Mouse (Mus musculus): Measurements from ENCODE around the gene Farp1.
"Not testable (repeated sequence)": the region's sequence is repeated elsewhere in the genome, so short reads cannot be mapped to it uniquely, and the experiment has no call there.

Gene Farp1

DNA sequence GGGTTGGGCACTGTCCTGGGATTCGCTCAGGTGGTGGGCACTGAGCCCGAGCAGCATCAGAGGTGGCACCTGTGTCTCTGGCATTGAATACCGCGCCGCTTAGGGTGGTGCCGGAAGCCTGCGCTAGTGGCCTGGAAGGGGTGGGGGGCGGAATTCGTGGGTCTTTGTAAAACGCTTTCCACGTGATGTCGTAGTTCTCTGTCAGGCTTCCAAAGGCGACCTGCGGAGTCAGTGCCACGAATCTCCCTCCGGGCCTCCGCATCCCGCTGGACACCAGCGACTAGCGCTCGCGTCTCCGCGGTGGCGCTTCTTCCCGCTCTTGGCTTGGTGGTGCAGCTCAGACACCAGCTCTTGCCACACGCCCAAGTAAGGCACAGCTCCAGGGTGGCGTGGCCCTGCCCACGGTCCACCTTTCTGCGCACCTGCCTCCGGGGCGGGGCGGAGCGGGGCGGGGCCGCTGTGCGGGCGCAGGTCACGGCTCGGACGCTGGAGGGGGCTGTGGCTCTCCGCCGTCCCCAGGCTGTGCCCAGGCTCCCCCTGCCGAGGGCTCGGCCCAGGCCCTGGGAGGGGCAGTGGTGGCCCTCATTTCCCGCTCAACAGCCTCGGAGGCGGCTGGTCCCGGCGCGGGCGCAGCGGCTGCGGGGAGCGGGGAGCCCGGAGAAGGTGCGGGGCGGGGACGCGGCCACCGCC lies at the start of gene Farp1:
TSS of gene Farp1 (plus strand) at position 228 of the 690 bp plus-strand sequence.
- DNase-seq (ENCODE audit: low spot score) = peak; percentile 58

DNA sequence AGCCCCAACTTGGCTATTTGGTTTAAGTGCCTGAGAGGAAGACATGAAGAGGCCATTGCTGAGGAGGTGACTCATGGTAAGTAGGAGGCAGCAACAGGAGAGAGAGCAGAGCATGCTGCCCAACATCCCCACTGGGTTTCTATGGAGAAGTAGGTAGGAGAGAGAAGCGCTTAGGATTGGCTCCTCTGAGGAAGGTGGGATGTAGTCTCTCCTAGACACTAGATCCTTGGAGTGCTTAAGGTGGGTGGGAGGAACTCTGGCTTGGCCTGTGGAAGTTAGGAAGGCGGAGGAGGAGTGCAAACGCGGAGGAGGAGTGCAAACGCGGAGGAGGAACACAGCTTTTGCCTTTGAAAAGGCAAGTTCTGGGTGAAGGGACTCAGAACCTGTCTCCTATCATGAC lies 45.9 kb upstream of the Farp1 start:
- DNase-seq (ENCODE audit: low spot score) = peak; percentile 48

DNA sequence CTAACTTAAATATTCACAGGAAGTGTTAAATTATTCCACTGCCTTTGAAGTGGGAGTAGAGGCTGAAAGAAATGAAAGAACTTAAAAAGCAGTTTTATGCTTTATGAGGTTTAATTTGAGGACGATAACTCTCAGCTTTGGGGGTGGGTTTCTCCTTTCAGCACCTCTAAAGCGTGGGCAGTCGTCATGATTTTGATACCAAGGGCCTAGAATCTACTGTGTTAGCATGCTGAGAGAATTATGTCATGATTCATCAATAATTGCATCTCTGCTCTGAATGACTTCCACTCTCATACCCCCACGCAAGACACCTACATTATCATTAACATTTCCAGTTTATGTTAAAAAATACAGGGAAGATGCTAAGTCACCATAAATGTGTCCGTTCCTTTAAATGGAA lies 37.3 kb upstream of the Farp1 start:
- no peak for DNase-seq (ENCODE audit: low spot score)

- no peak for DNase-seq (ENCODE audit: low spot score)
Observed at GRCm38 (mm10) chr14:121000561-121001340, 34.2 kb upstream of the Farp1 start.

GRCm38 (mm10) chr14:121005621-121006020 lies 29.4 kb upstream of the Farp1 start:
- no peak for DNase-seq (ENCODE audit: low spot score)

DNA sequence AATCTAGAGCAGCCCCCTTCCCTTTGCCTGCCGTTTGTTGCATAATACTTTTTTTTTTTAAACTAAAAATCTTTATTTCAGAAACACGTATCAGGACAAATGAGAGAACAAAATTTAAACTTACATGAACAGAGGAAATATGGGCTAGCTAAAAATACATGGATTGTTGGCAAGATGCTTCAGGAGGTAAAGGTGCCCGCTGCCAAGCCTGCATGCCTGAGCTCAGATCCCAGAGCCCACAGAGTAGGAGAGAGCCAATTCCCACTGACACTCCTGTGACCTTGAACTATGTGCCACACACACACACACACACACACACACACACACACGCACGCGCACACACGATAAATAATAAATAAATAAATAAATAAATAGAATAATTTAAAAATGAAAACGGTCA lies 29.0 kb upstream of the Farp1 start:
- no peak for DNase-seq (ENCODE audit: low spot score)

- no peak for DNase-seq (ENCODE audit: low spot score)
Observed at GRCm38 (mm10) chr14:121015114-121015690, 19.8 kb upstream of the Farp1 start.

- DNase-seq (ENCODE audit: low spot score) = no peak
Observed at GRCm38 (mm10) chr14:121022403-121022802, 12.6 kb upstream of the Farp1 start.

GRCm38 (mm10) chr14:121025381-121025780 lies 9.6 kb upstream of the Farp1 start:
- no peak for DNase-seq (ENCODE audit: low spot score)

DNA sequence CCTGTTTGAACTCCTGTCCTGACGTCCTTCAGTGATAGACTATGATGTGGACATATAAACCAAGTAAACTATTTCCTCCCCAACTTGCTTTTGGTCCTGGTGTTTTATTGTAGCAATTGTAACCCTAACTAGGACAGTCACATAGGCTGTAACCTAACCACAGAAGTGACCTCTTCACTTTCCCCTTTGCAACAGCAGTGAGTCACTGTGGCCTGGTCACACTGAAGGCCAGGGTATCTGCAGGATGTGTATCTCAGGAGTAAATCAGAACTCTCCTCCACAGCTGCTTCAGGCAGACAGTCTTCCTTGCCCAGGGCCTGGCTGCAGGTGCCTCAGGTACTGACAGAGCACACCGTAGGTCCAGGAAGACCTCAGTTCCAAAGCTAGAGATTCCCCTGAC lies 3.6 kb upstream of the Farp1 start:
- DNase-seq (ENCODE audit: low spot score) = no peak

GRCm38 (mm10) chr14:121034525-121034924 lies 475 bp upstream of the Farp1 start:
- no peak for DNase-seq (ENCODE audit: low spot score)

- no peak for DNase-seq (ENCODE audit: low spot score)
Observed at GRCm38 (mm10) chr14:121035663-121036473, 868 bp downstream of the Farp1 start.

GRCm38 (mm10) chr14:121036612-121037221 lies 1.7 kb downstream of the Farp1 start:
- no peak for DNase-seq (ENCODE audit: low spot score)

DNA sequence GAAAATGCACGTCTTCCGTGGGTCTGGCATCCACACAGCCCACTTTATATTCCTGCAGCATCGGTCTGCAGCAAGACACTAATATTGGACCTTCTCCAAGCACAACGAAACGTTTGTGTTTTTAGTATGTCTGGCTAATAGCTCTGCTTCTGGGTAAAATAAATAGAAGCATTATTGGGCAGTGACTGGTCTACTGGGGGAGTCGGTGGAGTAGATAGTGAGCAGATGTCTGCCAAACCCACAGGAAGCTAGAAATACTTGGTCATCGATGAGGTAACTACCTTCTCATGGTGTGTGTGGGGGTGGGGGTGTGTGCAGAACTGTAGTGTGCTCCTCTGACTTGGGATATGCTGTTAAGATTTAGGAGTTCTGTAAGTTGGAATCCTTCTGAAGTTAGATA lies 2.3 kb downstream of the Farp1 start:
- no peak for DNase-seq (ENCODE audit: low spot score)

DNA sequence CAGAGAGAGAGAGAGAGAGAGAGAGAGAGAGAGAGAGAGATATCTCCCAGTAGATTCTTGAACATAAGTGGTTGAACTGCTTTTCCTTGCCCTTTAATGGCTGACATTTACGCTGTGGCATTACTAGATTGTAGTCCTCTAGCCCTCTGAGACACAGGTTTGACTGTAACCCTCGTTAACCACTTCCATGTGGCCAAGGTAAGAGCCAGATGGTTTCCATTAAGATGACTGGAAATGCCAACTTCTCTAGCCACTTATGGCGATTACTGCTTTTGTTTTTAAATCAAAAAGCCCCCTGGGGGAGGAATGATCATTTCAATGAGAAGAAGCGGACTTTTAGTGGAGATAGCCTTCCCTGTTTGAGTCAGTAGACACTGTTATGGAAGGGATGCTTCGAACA lies 3.7 kb downstream of the Farp1 start:
- DNase-seq (ENCODE audit: low spot score) = no peak

DNA sequence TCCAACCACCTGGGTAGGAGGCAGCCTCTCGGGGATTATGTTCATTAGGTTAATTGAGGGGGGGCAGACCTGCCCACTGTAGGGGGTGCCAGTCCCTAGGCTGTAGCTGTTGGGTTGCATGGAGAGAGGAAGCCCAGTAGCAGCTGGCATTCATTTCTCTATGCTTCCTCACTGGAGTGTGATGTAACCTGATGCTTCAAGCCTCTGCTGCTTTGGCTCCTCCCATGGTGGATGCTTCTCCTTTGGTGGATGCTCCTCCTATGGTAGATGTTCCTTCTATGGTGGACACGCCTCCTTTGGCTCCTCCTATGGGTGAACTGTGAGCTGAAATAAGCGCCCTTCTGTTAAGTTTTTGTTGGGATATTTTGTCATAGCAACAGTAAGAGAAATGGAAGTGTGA lies 9.1 kb downstream of the Farp1 start:
- DNase-seq (ENCODE audit: low spot score) = no peak

GRCm38 (mm10) chr14:121046313-121046961 lies 11.4 kb downstream of the Farp1 start:
- DNase-seq (ENCODE audit: low spot score) = no peak

DNA sequence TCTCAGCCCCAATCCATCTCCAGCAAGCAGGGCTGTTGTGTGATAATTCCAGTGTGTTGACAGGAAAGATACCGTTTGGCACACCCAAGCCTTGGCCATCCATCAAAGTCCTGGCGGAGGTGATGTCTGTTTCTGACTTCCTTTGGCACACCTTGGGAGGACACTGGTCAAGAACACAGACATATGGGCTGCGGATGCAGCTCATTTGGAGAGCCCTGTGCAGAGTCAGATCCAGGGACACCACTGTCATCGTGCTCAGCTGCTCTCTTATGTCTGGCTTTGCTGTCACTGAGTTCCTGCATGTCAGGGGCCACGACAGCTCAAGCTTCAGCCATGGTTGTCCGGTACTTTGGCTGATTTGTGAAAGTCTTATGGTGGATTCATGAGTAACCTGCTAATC lies 12.8 kb downstream of the Farp1 start:
- no peak for DNase-seq (ENCODE audit: low spot score)

DNA sequence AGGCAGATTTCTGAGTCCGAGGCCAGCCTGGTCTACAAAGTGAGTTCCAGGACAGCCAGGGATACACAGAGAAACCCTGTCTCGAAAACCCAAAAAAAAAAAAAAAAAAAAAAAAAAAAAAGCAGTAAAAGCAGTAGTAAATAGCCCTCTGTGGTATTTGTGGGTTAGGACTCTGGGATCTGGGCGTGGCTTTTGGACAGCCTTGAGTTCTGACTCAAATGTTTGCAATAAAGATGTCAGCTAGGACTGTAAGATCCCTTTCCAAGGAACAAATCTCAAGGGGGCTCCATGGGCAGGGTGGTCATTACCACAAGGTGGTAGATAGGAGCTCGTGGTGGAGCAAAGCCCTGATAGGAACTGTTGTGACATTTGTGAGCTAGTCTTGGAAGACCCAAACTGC lies 16.0 kb downstream of the Farp1 start:
- not testable (repeated sequence) for DNase-seq (ENCODE audit: low spot score)

DNA sequence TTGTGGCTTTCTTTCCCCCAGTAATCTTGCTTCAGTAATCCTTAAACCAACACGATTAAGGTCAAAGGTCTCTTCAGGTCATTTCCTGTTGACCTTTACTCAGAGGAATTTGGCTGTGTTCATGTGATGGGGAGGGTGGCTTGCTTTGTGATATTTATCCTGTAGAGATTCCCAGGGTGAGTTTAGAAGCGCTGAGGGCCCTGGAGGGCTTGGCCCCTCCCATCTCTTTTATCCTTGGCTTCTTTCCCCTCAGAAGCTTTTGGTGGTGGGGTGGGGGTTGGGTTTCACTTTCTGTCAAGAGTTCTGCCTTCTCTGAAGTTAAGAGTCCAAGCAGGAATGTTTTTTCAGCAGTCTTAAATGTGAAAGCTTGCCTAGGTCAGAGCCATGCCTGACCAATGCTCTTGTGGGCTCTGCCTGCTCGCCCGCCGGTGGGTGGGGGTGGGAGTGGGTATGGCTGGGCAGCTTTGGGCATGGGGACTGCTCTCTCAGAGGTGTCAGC lies 18.1 kb downstream of the Farp1 start:
- no peak for DNase-seq (ENCODE audit: low spot score)

DNA sequence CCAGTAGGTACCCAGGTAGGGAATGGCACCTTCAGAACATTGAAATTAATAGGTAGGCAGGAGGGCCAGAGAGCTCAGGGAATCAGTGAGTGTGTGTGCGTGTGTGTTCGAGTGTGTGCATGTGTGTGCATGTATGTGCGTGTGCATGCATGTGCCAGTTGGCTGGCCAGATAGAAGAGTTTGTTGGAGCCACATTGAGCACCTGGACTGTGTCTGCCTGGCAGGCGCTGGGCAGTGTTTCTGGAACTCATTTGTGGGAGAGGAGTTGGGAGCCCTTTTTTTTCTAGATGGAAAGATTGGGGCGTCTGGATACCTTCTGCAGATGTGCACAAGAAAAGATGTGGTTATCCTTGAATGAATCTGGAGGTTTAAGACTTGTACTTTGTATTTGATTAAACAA lies 19.1 kb downstream of the Farp1 start:
- DNase-seq (ENCODE audit: low spot score) = no peak
